Mouse (Mus musculus) liver, postnatal 0 days (tissue): Measurements from ENCODE around the gene I0C0044D17Rik.

ENCODE experiments used
- CTCF ChIP-seq: sonication (generic); IDR thresholded peaks from 2 replicates; pipeline ENCODE4 v1.5.1; 2016; ENCODE audit warnings: antibody characterized with exemption, low read depth
- EP300 ChIP-seq: IDR thresholded peaks from 2 replicates; pipeline ENCODE4 v1.6.1; 2016; ENCODE audit warnings: antibody characterized with exemption, low read depth, mild to moderate bottlenecking

DNA sequence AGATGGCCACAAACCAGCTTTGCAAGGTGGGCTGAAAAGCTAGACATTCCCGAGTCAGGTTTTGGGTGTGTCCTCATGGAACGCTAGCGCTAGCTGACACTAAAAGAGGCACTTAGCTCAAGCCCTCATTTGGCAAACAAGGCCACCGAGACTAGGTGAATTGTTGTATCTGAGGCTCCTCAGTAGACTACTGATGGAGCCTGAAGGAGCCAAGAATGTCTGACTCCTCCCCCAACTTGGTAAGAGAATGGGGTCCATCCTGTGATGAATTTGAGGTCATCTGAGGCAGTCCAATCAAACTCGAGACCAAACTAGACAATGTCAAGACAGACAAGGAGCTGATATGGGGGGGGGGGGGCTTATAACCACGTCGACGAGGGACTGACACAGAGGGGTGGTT is 37.8 kb downstream of the I0C0044D17Rik start:
- no peak for TF ChIP-seq CTCF
- no peak for TF ChIP-seq EP300
